Mouse (Mus musculus) erythroblast, embryonic 14.5 days (primary cell): ENCODE measurements around the gene Gpr1.

Experiments used
- GATA1 ChIP-seq: IDR thresholded peaks from 2 replicates; pipeline ENCODE4 v1.6.1; 2012; ENCODE audit warnings: low read length, inconsistent platforms, mixed read lengths
- TAL1 ChIP-seq: IDR thresholded peaks from 3 replicates; pipeline ENCODE4 v1.6.1; 2012; ENCODE audit warnings: low read length, inconsistent platforms, mixed read lengths

GRCm38 (mm10) chr1:63175853-63176252, 38.5 kb downstream of the Gpr1 start:
- no peak for TF ChIP-seq GATA1
- no peak for TF ChIP-seq TAL1
